Mouse (Mus musculus) right cerebral cortex, postnatal 36 days (tissue): ENCODE results near the gene Wdr81.
"Not testable (repeated sequence)": the region's sequence is repeated elsewhere in the genome, so short reads cannot be mapped to it uniquely, and the experiment has no call there.

Source experiments
- DNase-seq, 2 experiments: peaks; one replicate each; pipeline ENCODE4 v3.0.0; 2022; ENCODE audit warnings: low spot score in 2 of 2, mixed read lengths in 1 of 2

The Wdr81 gene

DNA sequence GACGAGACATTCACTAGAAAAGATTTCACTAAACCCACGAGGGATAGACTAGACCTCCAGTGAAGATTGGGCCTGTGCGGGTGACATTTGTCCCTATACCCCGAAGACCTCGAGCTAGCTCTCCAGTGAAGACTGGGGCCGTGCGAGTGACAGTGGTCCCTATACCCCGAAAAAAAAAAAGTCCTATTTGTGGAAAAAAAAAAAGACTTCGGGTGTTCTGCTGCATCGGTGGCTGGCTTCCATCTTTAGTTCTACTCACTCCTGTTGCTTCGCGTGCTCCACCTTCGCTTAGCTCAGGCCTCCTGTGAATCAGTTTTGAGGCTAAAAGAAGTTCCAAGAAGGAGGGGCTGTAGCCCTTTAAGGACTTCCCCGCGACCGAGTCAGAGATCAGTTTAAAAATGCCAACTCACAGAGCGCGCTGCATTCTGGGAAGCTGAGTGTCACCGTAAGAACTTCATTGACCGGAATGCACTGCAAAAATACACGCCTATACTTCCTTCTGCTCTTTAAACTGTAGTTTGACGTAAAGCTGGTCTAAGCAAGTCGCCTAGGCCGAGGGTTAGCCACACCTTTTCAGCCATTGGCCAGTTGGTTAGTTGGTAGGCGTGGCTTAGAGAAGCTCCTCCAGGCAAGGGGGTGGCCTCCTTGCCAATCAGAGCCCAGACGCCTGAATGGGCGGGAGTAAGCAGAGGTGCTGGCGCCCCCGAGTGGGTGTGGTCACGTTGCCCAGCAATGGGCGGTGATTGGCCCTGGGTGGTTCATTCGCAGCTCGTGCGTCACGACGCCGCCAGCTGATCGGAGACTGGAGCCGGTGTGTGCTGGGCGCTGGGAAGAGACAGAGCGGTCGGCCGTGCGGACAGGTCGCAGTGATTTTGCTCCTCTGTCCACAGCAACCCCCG is 6.6 kb upstream of the Wdr81 start, which contains the start of gene Tlcd2:
Gene Tlcd2, plus strand, starts transcription at position 872 of the 899 bp plus-strand sequence.
- peak; percentile 100 for DNase-seq

DNA sequence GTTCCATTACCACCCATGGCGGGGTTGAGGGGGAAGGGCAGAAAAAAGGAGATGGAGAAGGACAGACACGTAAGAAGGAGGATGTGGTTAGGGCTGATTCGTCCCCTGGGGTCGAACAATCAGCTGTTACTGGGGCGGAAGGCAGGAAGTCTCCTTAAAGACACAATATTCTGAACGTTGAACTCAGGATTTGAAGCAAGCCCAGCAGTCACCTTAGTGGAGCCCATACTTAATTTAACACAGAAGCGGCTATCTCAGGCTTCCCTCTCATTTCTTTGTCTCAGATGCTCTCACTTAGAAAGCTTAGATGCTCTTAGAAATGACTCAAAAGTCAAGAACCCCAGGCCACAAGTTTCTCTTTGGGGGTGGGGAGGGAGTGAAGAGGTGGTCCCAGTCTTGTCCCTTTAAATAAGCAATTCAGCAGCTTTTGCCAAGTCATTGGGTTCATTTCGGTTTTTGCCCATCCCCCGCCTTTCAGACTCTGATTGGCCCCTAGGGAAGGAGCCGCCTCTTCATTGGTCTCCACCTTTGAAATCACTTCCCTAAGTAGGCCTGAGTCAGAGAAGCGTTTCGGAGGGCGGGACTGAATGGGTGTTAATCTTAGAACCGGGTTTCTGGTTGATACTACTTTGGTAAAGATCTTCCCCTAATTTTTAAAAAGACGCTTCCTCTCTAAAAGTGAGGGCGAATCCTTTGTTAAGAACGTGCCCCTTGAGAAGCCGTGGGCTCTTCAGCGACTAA is 5.8 kb upstream of the Wdr81 start:
- DNase-seq: peak; percentile 84 to 90

GRCm38 (mm10) chr11:75459751-75460102 is 5.2 kb upstream of the Wdr81 start:
- no peak for DNase-seq

DNA sequence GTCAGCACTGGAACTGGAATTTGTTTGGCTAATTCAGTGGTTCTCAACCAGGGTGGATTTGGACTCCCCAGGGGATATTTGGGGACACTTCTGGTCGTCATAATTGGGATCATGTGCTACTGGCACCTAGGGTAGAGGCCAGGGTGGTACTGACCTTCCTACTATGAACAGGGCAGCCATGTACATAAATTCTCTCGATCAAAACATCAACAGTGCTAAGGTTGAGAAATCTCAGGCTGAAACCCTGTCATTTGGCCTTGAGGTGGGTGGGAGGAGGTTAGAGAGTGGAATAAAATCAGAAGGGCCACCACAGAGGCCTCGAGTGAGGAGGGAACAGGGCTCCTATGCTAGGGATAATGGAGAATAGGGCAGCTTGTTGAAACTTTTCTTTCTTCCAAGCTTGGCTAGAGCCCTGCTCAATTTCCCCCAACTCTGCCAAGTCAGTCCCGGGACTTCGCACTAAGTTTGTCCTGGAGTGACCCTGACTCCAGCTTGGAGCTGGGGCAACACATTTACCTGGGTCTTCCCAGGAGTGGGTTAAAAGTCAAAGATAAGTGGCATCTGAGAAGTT is 4.7 kb upstream of the Wdr81 start:
- no peak for DNase-seq

- no peak for DNase-seq
Measured at GRCm38 (mm10) chr11:75458628-75459041, 4.1 kb upstream of the Wdr81 start.

- no peak for DNase-seq
Measured at GRCm38 (mm10) chr11:75458169-75458568, 3.7 kb upstream of the Wdr81 start.

- no peak for DNase-seq
Measured at GRCm38 (mm10) chr11:75456440-75456871, 1.9 kb upstream of the Wdr81 start.

DNA sequence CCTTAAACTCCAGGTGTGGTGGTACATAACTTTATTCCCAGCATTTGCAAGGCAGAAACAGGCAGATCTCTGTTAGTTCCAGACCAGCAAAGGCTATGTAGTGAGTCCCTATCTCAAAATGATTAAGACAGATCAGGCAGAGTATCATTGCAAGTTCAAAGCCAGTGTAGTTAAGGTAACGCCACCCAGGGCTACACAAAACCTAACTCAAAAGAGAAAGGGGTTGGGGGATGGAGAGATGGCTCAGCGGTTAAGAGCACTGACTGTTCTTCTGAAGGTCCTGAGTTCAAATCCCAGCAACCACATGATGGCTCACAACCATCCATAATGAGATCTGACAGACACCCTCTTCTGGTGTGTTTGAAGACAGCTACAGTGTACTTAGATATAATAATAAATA is 1.5 kb upstream of the Wdr81 start:
- not testable (repeated sequence) for DNase-seq

DNA sequence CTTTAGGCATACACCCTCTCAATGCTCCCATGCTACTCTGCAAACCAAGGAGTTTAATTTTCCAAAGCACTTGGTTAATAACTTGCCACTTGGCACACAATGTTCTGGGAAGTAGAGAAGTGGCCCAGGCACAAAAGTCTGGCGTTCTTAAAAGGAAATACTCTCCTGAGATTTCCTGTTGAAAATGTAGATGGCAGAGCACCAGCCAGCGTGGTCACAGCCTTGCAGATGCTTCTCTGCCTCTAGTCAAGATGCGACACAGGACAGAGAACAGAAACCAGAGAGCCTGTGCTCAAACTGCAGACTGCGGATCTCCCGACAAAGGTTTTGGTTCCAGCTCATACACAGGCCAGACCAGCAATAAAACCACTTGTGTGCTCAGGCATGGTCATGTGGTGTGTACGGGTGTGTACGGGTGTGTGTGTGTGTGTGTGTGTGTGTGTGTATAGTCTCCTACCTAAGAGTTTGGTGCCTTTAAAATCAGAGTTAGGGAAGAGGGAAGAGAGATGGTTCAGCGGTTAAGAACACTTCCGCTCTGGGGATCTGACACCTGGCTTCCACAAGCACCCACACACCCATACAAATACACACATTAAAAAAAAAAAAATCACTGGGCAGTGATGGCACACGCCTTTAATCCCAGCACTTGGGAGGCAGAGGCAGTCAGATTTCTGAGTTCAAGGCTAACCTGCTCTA is 672 bp upstream of the Wdr81 start:
- DNase-seq: no peak

- DNase-seq: no peak
Measured at GRCm38 (mm10) chr11:75452812-75453557, 1.5 kb downstream of the Wdr81 start.

- no peak for DNase-seq
Measured at GRCm38 (mm10) chr11:75452081-75452480, 2.4 kb downstream of the Wdr81 start.

DNA sequence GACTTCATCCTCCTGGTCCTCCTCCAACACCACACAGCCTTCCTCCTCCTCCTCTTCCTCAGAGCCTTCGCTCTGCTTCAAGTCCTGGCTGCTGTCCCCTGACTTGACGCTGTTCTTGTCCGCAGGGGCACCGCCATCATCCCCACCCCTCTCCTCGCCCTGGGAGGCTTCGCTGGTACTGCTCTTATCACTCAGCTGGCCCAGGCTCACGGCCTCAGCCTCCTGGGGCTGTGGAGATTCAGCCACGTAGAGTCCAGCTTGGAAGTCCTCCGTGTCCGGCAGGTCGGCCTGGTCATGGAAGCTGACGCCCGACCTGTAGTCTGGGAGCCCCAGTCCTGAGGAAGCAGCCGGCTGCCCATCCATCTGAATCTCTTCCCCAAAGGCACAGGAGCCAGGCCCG is 3.6 kb downstream of the Wdr81 start:
- no peak for DNase-seq

DNA sequence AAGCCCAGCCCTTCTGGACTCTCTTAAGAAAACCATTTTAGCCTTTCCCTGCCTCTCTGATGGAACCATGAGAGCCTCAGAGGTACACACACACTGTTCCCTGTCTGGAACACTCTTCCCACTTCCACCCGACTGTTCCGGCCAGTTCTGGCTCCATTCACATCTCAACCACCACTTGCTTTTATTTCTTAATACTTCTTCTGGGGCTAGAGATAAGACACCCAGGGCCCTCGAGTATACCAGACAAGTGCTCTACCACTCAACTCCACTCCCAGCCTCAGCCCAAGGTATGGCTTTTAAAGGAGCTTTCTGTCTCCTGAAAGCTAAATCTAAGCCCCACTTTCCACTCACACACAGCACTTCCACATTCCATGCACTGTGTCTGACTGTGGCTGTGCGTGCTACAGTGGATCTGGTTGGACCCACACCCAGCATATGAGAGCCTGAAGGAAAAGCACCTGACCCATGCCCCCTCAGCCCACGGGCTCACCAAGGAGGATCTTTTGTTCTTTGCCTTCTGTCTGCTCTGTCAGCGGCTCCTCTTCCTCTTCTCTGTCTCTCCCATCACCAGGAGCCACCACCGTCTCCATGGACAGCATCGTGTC is 4.1 kb downstream of the Wdr81 start:
- no peak for DNase-seq

DNA sequence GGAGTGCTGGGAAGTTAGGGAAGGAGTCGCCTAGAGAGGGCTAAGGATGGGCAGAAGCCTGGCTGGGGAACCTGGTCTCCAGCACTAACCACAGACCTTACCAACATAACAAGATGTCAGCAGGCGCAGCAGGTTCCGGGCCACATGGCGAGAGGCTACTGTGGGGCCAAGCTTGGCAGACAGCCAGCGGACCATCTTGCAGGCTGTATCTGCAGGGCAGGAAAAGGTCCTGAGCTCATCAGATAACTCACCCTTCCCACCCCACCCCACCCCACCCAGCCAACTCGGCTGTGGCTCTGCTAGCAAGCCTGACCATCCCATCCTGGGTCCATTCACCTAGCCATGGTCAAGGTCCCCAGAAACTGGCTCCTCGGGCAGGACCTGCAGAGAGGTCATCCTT is 4.8 kb downstream of the Wdr81 start:
- DNase-seq: no peak

GRCm38 (mm10) chr11:75448575-75448974 is 5.9 kb downstream of the Wdr81 start:
- no peak for DNase-seq

GRCm38 (mm10) chr11:75443711-75444110 is 10.8 kb downstream of the Wdr81 start:
- no peak for DNase-seq

GRCm38 (mm10) chr11:75441601-75442000 is 12.9 kb downstream of the Wdr81 start:
- DNase-seq: no peak

GRCm38 (mm10) chr11:75441034-75441433 is 13.5 kb downstream of the Wdr81 start:
- DNase-seq: no peak

DNA sequence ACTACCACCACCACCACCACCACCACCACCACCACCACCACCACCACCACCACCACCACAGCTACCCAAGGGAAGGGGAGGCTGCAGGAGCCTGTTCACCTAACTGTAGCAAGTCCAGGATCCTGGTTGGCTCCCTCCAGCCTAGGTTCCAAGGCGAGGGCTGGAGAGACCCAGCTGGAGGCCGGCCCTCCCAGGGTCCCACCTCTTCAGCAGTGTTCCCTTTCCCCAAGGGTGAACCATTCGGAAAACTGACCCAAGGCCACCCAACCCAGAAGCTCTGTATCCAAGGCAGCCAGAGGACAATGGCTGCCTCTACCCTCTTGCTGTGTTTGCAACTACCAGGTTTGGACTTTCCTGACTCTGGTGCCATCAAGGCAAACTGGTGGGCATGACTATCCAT is 14.6 kb downstream of the Wdr81 start:
- no peak for DNase-seq

DNA sequence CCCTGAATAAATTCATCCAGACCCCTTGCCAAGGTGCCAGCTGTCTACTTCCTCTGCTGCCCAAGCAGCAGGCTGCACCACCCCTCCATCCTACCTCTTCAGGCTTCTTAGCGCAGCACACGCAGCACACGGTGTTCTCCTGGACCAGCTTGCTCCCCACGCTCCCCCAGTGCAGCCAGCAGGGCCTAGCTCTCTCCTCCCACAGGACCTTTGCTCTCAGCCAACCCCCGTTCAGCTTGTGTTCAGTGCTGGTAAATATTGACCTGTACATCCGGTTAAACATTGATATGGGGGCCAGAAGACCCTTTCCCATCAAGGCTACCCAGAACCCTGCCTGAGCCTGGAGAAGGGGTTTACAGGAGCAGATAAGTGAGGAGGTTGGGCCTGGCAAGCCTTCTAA is 15.2 kb downstream of the Wdr81 start, which contains the start of gene Serpinf2:
Gene Serpinf2, minus strand, starts transcription at position 229 of the 400 bp plus-strand sequence.
- DNase-seq: no peak

DNA sequence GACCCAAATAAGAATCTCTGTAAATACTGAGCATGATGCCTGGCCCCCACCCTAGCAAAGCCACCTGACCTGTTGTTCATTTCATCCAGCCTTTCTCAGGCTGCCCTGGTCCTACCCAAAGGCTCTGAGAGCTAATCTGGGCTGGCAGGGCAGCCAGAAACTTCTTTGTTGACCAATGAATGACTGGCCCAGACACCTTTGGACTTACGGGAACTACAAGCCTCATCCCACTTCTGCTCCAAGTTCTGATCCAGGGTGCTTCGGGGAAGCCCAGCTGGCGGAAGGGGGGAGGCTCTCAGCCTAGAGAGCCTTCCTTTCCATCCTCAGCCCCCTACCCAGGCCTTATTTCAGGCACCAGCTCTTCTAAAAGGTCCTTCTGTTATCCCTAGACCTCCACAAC is 15.7 kb downstream of the Wdr81 start:
- DNase-seq: no peak
